Mouse (Mus musculus) intestine, embryonic 16.5 days (tissue): ENCODE results near the gene Ldlrad3. TPM values are rescaled to one million over a fixed set of nuclear protein-coding genes. Genes with fewer than 3 reads are reported as not detected.

Source experiments
- ATAC-seq: fragments of 200-750 bp; cut with Nextera tagmentation; 2 replicates; pipeline ENCODE4 v1.8.0; 2017; ENCODE audit warnings: moderate TSS enrichment, moderate library complexity
- H3K27ac ChIP-seq: fragments of 300-500 bp; sonication (generic); 2 replicates; pipeline ENCODE4 v1.5.1; 2014; ENCODE audit warnings: mild to moderate bottlenecking, low read length
- H3K27me3 ChIP-seq: fragments of 300-500 bp; sonication (generic); replicated peaks from 2 replicates; pipeline ENCODE4 v1.6.1; 2014; ENCODE audit warnings: low read length, control low read depth, mixed read lengths; ENCODE audit not compliant: control insufficient read depth, insufficient read depth
- H3K36me3 ChIP-seq: fragments of 300-500 bp; sonication (generic); 2 replicates; pipeline ENCODE4 v1.6.1; 2014; ENCODE audit warnings: low read length, control low read depth; ENCODE audit not compliant: control insufficient read depth, insufficient read depth
- H3K4me1 ChIP-seq: fragments of 300-500 bp; sonication (generic); 2 replicates; pipeline ENCODE4 v1.6.1; 2014; ENCODE audit warnings: low read length, control low read depth, mixed read lengths; ENCODE audit not compliant: control insufficient read depth, insufficient read depth
- H3K4me2 ChIP-seq: fragments of 300-500 bp; sonication (generic); 2 replicates; pipeline ENCODE4 v1.6.1; 2014; ENCODE audit warnings: low read depth, low read length, control low read depth
- H3K4me3 ChIP-seq: fragments of 300-500 bp; sonication (generic); 2 replicates; pipeline ENCODE4 v1.5.1; 2014; ENCODE audit warnings: mild to moderate bottlenecking, low read length
- H3K9ac ChIP-seq: fragments of 300-500 bp; sonication (generic); 2 replicates; pipeline ENCODE4 v1.6.1; 2014; ENCODE audit warnings: low read depth, low read length
- H3K9me3 ChIP-seq: fragments of 300-500 bp; sonication (generic); 2 replicates; pipeline ENCODE4 v1.6.1; 2016; ENCODE audit warnings: low read length, control low read depth; ENCODE audit not compliant: control insufficient read depth
- WGBS: fragments of 180-500 bp; shearing (Covaris S2); extraction: QIAGEN DNeasy Blood & Tissue Kit; methylation state at CpG from one replicate; pipeline ENCODE4 v1.1.7; 2014; 5-methylcytosine and 5-hydroxymethylcytosine counted together
- polyA plus RNA-seq: library from polyadenylated mRNA; unstranded; fragments of >200 nt; fragmentation: Nextera tagmentation; extraction: Ambion mirVana; gene quantifications from 2 replicates; pipeline ENCODE4 v1.2.1, GENCODE M21; 2015

Ldlrad3 gene
- polyA plus RNA-seq, 1 experiment from 2014 or later = 18.8 TPM

- WGBS = 76% methylated on average over 10 of the region's 10 CpGs
- Histone ChIP-seq H3K27ac (no peak overlapping the region), H3K4me3 (no peak overlapping the region), H3K4me1 (peaks cover 4% of the 10 kb centered on the region; the same call in 1 of the 2 replicates), H3K4me2 (no peak overlapping the region), H3K9ac (no peak overlapping the region), H3K9me3 (no peaks in the 10 kb centered on the region), H3K27me3 (no peaks in the 10 kb centered on the region), H3K36me3 (no peaks in the 10 kb centered on the region)
- ATAC-seq = no peak
These were observed 278.7 kb downstream of the Ldlrad3 start for GRCm38 (mm10) chr2:101907386-101908022.

GRCm38 (mm10) chr2:101906379-101906690 lies 279.9 kb downstream of the Ldlrad3 start:
- no peak overlapping the region; the same call in 1 of the 2 replicates for H3K4me3 ChIP-seq
- WGBS = 69% methylated on average over 5 of the region's 5 CpGs

DNA sequence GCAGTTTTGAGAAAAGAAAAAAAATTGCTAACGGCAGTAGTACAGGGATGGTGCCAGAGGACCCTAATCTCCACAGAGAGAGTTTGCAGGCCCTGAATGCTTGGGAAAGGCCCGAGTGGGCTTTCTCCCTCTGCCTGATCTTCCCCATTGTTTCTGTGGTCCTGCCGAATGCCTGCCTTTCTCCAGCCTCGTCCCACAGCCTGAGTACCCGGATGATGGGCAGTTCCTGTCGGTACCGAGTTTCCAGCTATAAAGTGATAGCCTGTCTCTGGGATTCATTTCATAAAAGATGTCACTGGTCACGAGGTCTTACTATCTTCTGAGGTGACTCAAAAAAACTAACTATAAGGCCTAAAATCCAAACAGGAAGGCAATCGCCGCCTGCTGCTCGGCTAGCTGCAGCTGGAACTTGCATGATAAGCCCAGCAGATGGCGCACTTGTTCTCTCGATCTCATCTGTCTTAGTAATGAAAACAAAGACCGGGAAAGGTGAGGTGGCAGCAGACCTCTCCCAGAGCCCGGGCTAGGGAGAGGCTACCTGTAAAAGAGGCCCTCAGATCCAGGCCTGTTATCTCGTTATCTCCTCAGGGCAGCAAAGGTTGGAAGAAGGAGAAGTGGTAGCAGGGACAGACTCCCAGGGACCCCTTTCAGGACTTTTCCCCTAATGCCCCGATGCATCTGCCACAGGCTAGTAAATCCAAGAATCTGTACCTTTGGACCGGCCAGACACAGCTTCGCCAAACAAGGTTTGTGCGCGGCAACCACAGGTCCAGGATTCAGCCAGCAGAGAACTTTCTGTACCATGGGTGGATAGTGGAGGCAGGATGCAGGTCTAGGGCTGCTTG lies 280.4 kb downstream of the Ldlrad3 start:
- Histone ChIP-seq H3K27me3 (no peaks in the 10 kb centered on the region), H3K9ac (peak overlapping the region; percentile 51), H3K9me3 (no peaks in the 10 kb centered on the region), H3K4me1 (peaks cover 4% of the 10 kb centered on the region; the same call in 1 of the 2 replicates), H3K27ac (no peak overlapping the region), H3K4me3 (peak overlapping the region; percentile 26), H3K4me2 (peak overlapping the region; percentile 52), H3K36me3 (no peaks in the 10 kb centered on the region)
- WGBS = 23% methylated on average over 21 of the region's 21 CpGs
- peak; percentile 86 for ATAC-seq

More at GRCm38 (mm10) chr2:101906379-101906690, 279.9 kb downstream of the Ldlrad3 start:
- Histone ChIP-seq H3K27me3 (no peaks in the 10 kb centered on the region), H3K9ac (no peak overlapping the region), H3K4me2 (peak overlapping the region; percentile 52), H3K36me3 (no peaks in the 10 kb centered on the region), H3K4me1 (peaks cover 4% of the 10 kb centered on the region; the same call in 1 of the 2 replicates), H3K9me3 (no peaks in the 10 kb centered on the region), H3K27ac (no peak overlapping the region)
- no peak; the same call in none of the 2 replicates for ATAC-seq

GRCm38 (mm10) chr2:101902196-101902595 lies 284.0 kb downstream of the Ldlrad3 start:
- H3K27ac ChIP-seq = no peak overlapping the region
- no peak overlapping the region for H3K4me3 ChIP-seq
- 84% methylated on average over 4 of the region's 4 CpGs for WGBS
- H3K4me1 ChIP-seq = peaks cover 4% of the 10 kb centered on the region; the same call in 1 of the 2 replicates
- no peak for ATAC-seq
- no peak overlapping the region for H3K9ac ChIP-seq
- no peaks in the 10 kb centered on the region for H3K27me3 ChIP-seq
- H3K4me2 ChIP-seq = no peak overlapping the region
- H3K9me3 ChIP-seq = no peaks in the 10 kb centered on the region
- H3K36me3 ChIP-seq = no peaks in the 10 kb centered on the region

Other genes starting within 250 kb of the Ldlrad3 start
- gene Trim44, start 221.4 kb upstream of the Ldlrad3 start, polyA plus RNA-seq = 10.1 and 10.2 TPM in 2 replicates